Mouse (Mus musculus) midbrain, embryonic 11.5 days (tissue): Measurements from ENCODE around the gene Znrd1. TPM values are rescaled to one million over a fixed set of nuclear protein-coding genes. Genes with fewer than 3 reads are reported as not detected.

Source experiments
- ATAC-seq: fragments of 200-750 bp; cut with Nextera tagmentation; 2 replicates; pipeline ENCODE4 v1.8.0; 2017; ENCODE audit warnings: moderate TSS enrichment, moderate library complexity; ENCODE audit not compliant: low FRiP score
- DNase-seq: peaks from one replicate; pipeline ENCODE4 v3.0.0; 2015; ENCODE audit warnings: low spot score; ENCODE audit errors: missing footprints
- H3K27ac ChIP-seq: fragments of 300-500 bp; sonication (generic); 2 replicates; pipeline ENCODE4 v1.5.1; 2014; ENCODE audit warnings: low read depth, low read length
- H3K27me3 ChIP-seq: fragments of 300-500 bp; sonication (generic); 2 replicates; pipeline ENCODE4 v1.6.1; 2014; ENCODE audit warnings: mild to moderate bottlenecking, low read length, moderate library complexity, mixed read lengths; ENCODE audit not compliant: control insufficient read depth, insufficient read depth
- H3K36me3 ChIP-seq: fragments of 300-500 bp; sonication (generic); 2 replicates; pipeline ENCODE4 v1.6.1; 2014; ENCODE audit warnings: mild to moderate bottlenecking, low read length, moderate library complexity, mixed read lengths; ENCODE audit not compliant: control insufficient read depth, insufficient read depth
- H3K4me1 ChIP-seq: fragments of 300-500 bp; sonication (generic); 2 replicates; pipeline ENCODE4 v1.6.1; 2014; ENCODE audit warnings: low read length; ENCODE audit not compliant: control insufficient read depth, insufficient read depth
- H3K4me2 ChIP-seq: fragments of 300-500 bp; sonication (generic); 2 replicates; pipeline ENCODE4 v1.6.1; 2014; ENCODE audit warnings: mild to moderate bottlenecking, moderate library complexity
- H3K4me3 ChIP-seq: fragments of 300-500 bp; sonication (generic); 2 replicates; pipeline ENCODE4 v1.5.1; 2014; ENCODE audit warnings: low read depth, low read length
- H3K9ac ChIP-seq: fragments of 300-500 bp; sonication (generic); 2 replicates; pipeline ENCODE4 v1.6.1; 2014; ENCODE audit warnings: low read length
- H3K9me3 ChIP-seq: fragments of 300-500 bp; sonication (generic); 2 replicates; pipeline ENCODE4 v1.6.1; 2016; ENCODE audit warnings: low read length; ENCODE audit not compliant: control insufficient read depth
- WGBS: fragments of 180-500 bp; shearing (Covaris S2); extraction: QIAGEN DNeasy Blood & Tissue Kit; methylation state at CpG from one replicate; pipeline ENCODE4 v1.1.7; 2014; 5-methylcytosine and 5-hydroxymethylcytosine counted together
- polyA plus RNA-seq: library from polyadenylated mRNA; unstranded; fragments of >200 nt; fragmentation: Nextera tagmentation; extraction: Ambion mirVana; gene quantifications from 2 replicates; pipeline ENCODE4 v1.2.1, GENCODE M21; 2014

Znrd1 gene
- polyA plus RNA-seq, 1 experiment from 2014 or later = 83.5 TPM

GRCm38 (mm10) chr17:36915076-36915475 lies 43.3 kb downstream of the Znrd1 start:
- DNase-seq (peak; percentile 93), ATAC-seq (peak; percentile 38; the same call in 1 of the 2 replicates)
- Histone ChIP-seq H3K4me2 (no peak overlapping the region), H3K9me3 (no peaks in the 10 kb centered on the region), H3K36me3 (no peaks in the 10 kb centered on the region), H3K4me1 (no peaks in the 10 kb centered on the region), H3K27ac (no peak overlapping the region), H3K27me3 (no peaks in the 10 kb centered on the region), H3K4me3 (no peak overlapping the region), H3K9ac (no peak overlapping the region)
- WGBS = 16% methylated on average over 9 of the region's 9 CpGs

GRCm38 (mm10) chr17:36914108-36914507 lies 44.3 kb downstream of the Znrd1 start:
- ATAC-seq = peak; percentile 73
- H3K4me1 ChIP-seq = no peaks in the 10 kb centered on the region
- WGBS = 7% methylated on average over 2 of the region's 2 CpGs

GRCm38 (mm10) chr17:36912031-36912430 lies 46.3 kb downstream of the Znrd1 start:
- Histone ChIP-seq H3K9ac (no peak overlapping the region), H3K27ac (no peak overlapping the region), H3K36me3 (no peaks in the 10 kb centered on the region), H3K27me3 (no peaks in the 10 kb centered on the region), H3K9me3 (no peaks in the 10 kb centered on the region), H3K4me3 (no peak overlapping the region), H3K4me1 (no peaks in the 10 kb centered on the region), H3K4me2 (no peak overlapping the region)
- ATAC-seq (no peak), DNase-seq (no peak)
- 85% methylated on average over 2 of the region's 2 CpGs for WGBS

More at GRCm38 (mm10) chr17:36914108-36914507, 44.3 kb downstream of the Znrd1 start:
- Histone ChIP-seq H3K9ac (no peak overlapping the region), H3K27ac (no peak overlapping the region), H3K36me3 (no peaks in the 10 kb centered on the region), H3K9me3 (no peaks in the 10 kb centered on the region), H3K4me2 (no peak overlapping the region), H3K27me3 (no peaks in the 10 kb centered on the region), H3K4me3 (no peak overlapping the region)
- peak; percentile 97 for DNase-seq

GRCm38 (mm10) chr17:36909802-36910201 lies 48.6 kb downstream of the Znrd1 start:
- Histone ChIP-seq H3K4me2 (no peak overlapping the region), H3K9me3 (no peaks in the 10 kb centered on the region), H3K27ac (no peak overlapping the region), H3K4me1 (no peaks in the 10 kb centered on the region), H3K36me3 (no peaks in the 10 kb centered on the region), H3K27me3 (no peaks in the 10 kb centered on the region), H3K4me3 (no peak overlapping the region), H3K9ac (no peak overlapping the region)
- ATAC-seq = no peak
- WGBS = 57% methylated on average over 4 of the region's 4 CpGs
- no peak for DNase-seq

- H3K4me3 ChIP-seq = no peak overlapping the region
- no peaks in the 10 kb centered on the region for H3K36me3 ChIP-seq
- no peaks in the 10 kb centered on the region for H3K9me3 ChIP-seq
- 50% methylated on average over 1 of the region's 1 CpGs for WGBS
- H3K9ac ChIP-seq = no peak overlapping the region
- H3K4me1 ChIP-seq = no peaks in the 10 kb centered on the region
- no peaks in the 10 kb centered on the region for H3K27me3 ChIP-seq
- H3K27ac ChIP-seq = no peak overlapping the region
- no peak overlapping the region for H3K4me2 ChIP-seq
- DNase-seq = no peak
- ATAC-seq = no peak
Observed at GRCm38 (mm10) chr17:36908235-36908634, 50.1 kb downstream of the Znrd1 start.

Other genes starting within 250 kb of the Znrd1 start
- gene H2-M10.5, start 185.6 kb downstream of the Znrd1 start, polyA plus RNA-seq = not detected in 2 replicates
- not detected in 2 replicates for gene H2-M10.6, start 146.4 kb downstream of the Znrd1 start, polyA plus RNA-seq
- gene Trim26, start 121.4 kb downstream of the Znrd1 start, polyA plus RNA-seq = 32.4 and 35.0 TPM in 2 replicates
- gene Trim15, start 91.3 kb downstream of the Znrd1 start, polyA plus RNA-seq = 0.48 and 0.51 TPM in 2 replicates
- 7.7 and 8.1 TPM in 2 replicates for gene Trim10, start 89.0 kb downstream of the Znrd1 start, polyA plus RNA-seq
- not detected in 2 replicates for gene Trim40, start 68.4 kb downstream of the Znrd1 start, polyA plus RNA-seq
- gene Trim31, start 60.4 kb downstream of the Znrd1 start, polyA plus RNA-seq = not detected in 2 replicates
- gene Rnf39, start 15.6 kb downstream of the Znrd1 start, polyA plus RNA-seq = 0.46 TPM in 2 replicates
- gene Ppp1r11, start 6.8 kb downstream of the Znrd1 start, polyA plus RNA-seq = 152 and 157 TPM in 2 replicates
- 8.5 and 9.4 TPM in 2 replicates for gene Znrd1as, start within 50 bp of the Znrd1 start, polyA plus RNA-seq
- 0.39 TPM in 1 of 2 replicates, not detected in the other for gene 2410137M14Rik, start 22.7 kb upstream of the Znrd1 start, polyA plus RNA-seq
- 0.41 and 0.67 TPM in 2 replicates for gene H2-M5, start 31.0 kb upstream of the Znrd1 start, polyA plus RNA-seq
- 89.9 and 102 TPM in 2 replicates for gene Zfp57, start 42.6 kb upstream of the Znrd1 start, polyA plus RNA-seq
- 0.18 and 0.42 TPM in 2 replicates for gene Mog, start 64.8 kb upstream of the Znrd1 start, polyA plus RNA-seq
- 14.3 and 14.5 TPM in 2 replicates for gene Gabbr1, start 87.4 kb upstream of the Znrd1 start, polyA plus RNA-seq
- gene Olfr90, start 129.9 kb upstream of the Znrd1 start, polyA plus RNA-seq = not detected in 2 replicates
- gene Olfr91, start 139.7 kb upstream of the Znrd1 start, polyA plus RNA-seq = not detected in 2 replicates
- not detected in 2 replicates for gene Olfr92, start 161.5 kb upstream of the Znrd1 start, polyA plus RNA-seq
- gene Olfr93, start 202.9 kb upstream of the Znrd1 start, polyA plus RNA-seq = not detected in 2 replicates
- gene Ubd, start 235.3 kb upstream of the Znrd1 start, polyA plus RNA-seq = not detected in 2 replicates
- gene Olfr94, start 242.4 kb upstream of the Znrd1 start, polyA plus RNA-seq = not detected in 2 replicates